Mouse (Mus musculus): ENCODE measurements around the gene Casr. TPM values are rescaled to one million over a fixed set of nuclear protein-coding genes. Genes with fewer than 3 reads are reported as not detected.

Gene Casr
- polyA plus RNA-seq, 1 experiment from 2014 or later, result 0.04 TPM

- Histone ChIP-seq H3K27ac (no peak overlapping the region), H3K4me3 (no peak overlapping the region), H3K9me3 (no peaks in the 10 kb centered on the region), H3K9ac (no peak overlapping the region), H3K4me2 (no peak overlapping the region), H3K27me3 (no peaks in the 10 kb centered on the region), H3K36me3 (no peaks in the 10 kb centered on the region), H3K4me1 (no peaks in the 10 kb centered on the region)
- ATAC-seq (ENCODE audit: borderline replicate concordance, extremely low read depth, low FRiP score, low TSS enrichment), result no peak
- 64% methylated on average over 2 of the region's 2 CpGs for WGBS
These were observed 94.0 kb downstream of the Casr start for GRCm38 (mm10) chr16:36467936-36468335.

GRCm38 (mm10) chr16:36465436-36465835 lies 96.5 kb downstream of the Casr start:
- H3K4me1 ChIP-seq, result no peaks in the 10 kb centered on the region
- H3K4me2 ChIP-seq, result no peak overlapping the region
- H3K27me3 ChIP-seq, result no peaks in the 10 kb centered on the region
- no peak overlapping the region for H3K9ac ChIP-seq
- H3K9me3 ChIP-seq, result no peaks in the 10 kb centered on the region
- H3K36me3 ChIP-seq, result no peaks in the 10 kb centered on the region
- ATAC-seq (ENCODE audit: borderline replicate concordance, extremely low read depth, low FRiP score, low TSS enrichment), result no peak
- H3K4me3 ChIP-seq, result no peak overlapping the region
- no peak overlapping the region for H3K27ac ChIP-seq
- WGBS, result 85% methylated on average over 3 of the region's 3 CpGs

GRCm38 (mm10) chr16:36464076-36464475 lies 97.9 kb downstream of the Casr start:
- H3K9ac ChIP-seq, result no peak overlapping the region
- H3K27ac ChIP-seq, result no peak overlapping the region
- no peak overlapping the region for H3K4me3 ChIP-seq
- H3K36me3 ChIP-seq, result no peaks in the 10 kb centered on the region
- H3K4me2 ChIP-seq, result no peak overlapping the region
- WGBS, result 70% methylated on average over 4 of the region's 4 CpGs
- H3K27me3 ChIP-seq, result no peaks in the 10 kb centered on the region
- ATAC-seq (ENCODE audit: borderline replicate concordance, extremely low read depth, low FRiP score, low TSS enrichment), result no peak
- no peaks in the 10 kb centered on the region for H3K4me1 ChIP-seq
- no peaks in the 10 kb centered on the region for H3K9me3 ChIP-seq

- Histone ChIP-seq H3K9ac (no peak overlapping the region), H3K4me1 (no peaks in the 10 kb centered on the region), H3K4me3 (no peak overlapping the region), H3K4me2 (no peak overlapping the region), H3K9me3 (no peaks in the 10 kb centered on the region), H3K27me3 (no peaks in the 10 kb centered on the region), H3K36me3 (no peaks in the 10 kb centered on the region), H3K27ac (no peak overlapping the region)
- ATAC-seq (ENCODE audit: borderline replicate concordance, extremely low read depth, low FRiP score, low TSS enrichment), result no peak
- 40% methylated on average over 2 of the region's 2 CpGs for WGBS
These were observed 101.5 kb downstream of the Casr start for GRCm38 (mm10) chr16:36460426-36460825.

- no peaks in the 10 kb centered on the region for H3K36me3 ChIP-seq
- no peak for ATAC-seq (ENCODE audit: borderline replicate concordance, extremely low read depth, low FRiP score, low TSS enrichment)
- H3K4me2 ChIP-seq, result no peak within 1 kb of the TSS
- no peaks in the 10 kb centered on the region for H3K4me1 ChIP-seq
- H3K9me3 ChIP-seq, result no peaks in the 10 kb centered on the region
- H3K9ac ChIP-seq, result no peak within 1 kb of the TSS
- no peak within 1 kb of the TSS for H3K27ac ChIP-seq
- no peaks in the 10 kb centered on the region for H3K27me3 ChIP-seq
- H3K4me3 ChIP-seq, result no peak within 1 kb of the TSS
- 65% methylated on average over 4 of the region's 4 CpGs for WGBS
These were observed 106.6 kb downstream of the Casr start, which contains the start of gene Stfa3 for GRCm38 (mm10) chr16:36455342-36455802. Gene Stfa3, minus strand, starts transcription at chr16:36455392.

Other genes with a start within 250 kb of the Casr start
- not detected in 2 replicates for gene BC117090, start 227.8 kb downstream of the Casr start, polyA plus RNA-seq (2015; fragmentation: Nextera tagmentation; extraction: Ambion mirVana)
- 2.6 and 3.1 TPM in 2 replicates for gene BC100530, start 194.4 kb downstream of the Casr start, polyA plus RNA-seq (2015; fragmentation: Nextera tagmentation; extraction: Ambion mirVana)
- 0.39 and 0.84 TPM in 2 replicates for gene Stfa2, start 153.7 kb downstream of the Casr start, polyA plus RNA-seq (2015; fragmentation: Nextera tagmentation; extraction: Ambion mirVana)
- 0.42 and 1.4 TPM in 2 replicates for gene Stfa3, start 106.7 kb downstream of the Casr start, polyA plus RNA-seq (2015; fragmentation: Nextera tagmentation; extraction: Ambion mirVana)
- 2.0 and 2.6 TPM in 2 replicates for gene Cd86, start 103.9 kb upstream of the Casr start, polyA plus RNA-seq (2015; fragmentation: Nextera tagmentation; extraction: Ambion mirVana)
- 6.0 and 7.1 TPM in 2 replicates for gene Ildr1, start 131.8 kb upstream of the Casr start, polyA plus RNA-seq (2015; fragmentation: Nextera tagmentation; extraction: Ambion mirVana)
- 41.7 and 42.8 TPM in 2 replicates for gene Slc15a2, start 222.8 kb upstream of the Casr start, polyA plus RNA-seq (2015; fragmentation: Nextera tagmentation; extraction: Ambion mirVana)

Data from lung, embryonic 15.5 days (tissue).